Mouse (Mus musculus): ENCODE results near the gene Tpst2.

- TF ChIP-seq CTCF (IDR thresholded peaks at IDR 0.05; ENCODE audit: low read depth, low read length): no peak
- TF ChIP-seq GATA1 (IDR thresholded peaks at IDR 0.05; ENCODE audit: borderline replicate concordance, low read length): no peak
Measured at GRCm38 (mm10) chr5:112317328-112317727, 40.8 kb downstream of the Tpst2 start.

Measured in G1E (cell line).